Mouse (Mus musculus): ENCODE measurements around the gene Ptar1.

DNA sequence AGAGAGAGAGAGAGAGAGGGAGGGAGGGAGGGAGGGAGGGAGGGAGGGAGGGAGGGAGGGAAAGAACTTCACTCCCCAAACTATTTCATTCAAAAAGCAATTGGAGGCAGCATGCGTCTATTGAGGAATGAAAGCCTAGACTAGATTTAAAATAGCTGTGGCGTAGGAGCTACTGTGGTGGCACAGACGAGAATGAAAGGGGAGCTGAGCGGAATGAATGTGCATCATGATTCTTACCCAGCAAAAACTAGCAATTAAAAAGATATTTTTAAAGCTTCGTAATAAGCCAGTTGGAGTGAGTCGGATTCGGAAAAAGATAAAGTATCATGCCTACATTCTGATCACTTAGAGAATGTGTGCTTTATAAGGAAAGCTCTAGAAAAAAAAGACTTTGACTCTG, 41.9 kb upstream of the Ptar1 start:
- no peak for TF ChIP-seq CTCF (IDR thresholded peaks at IDR 0.05; ENCODE audit: low read depth)
- no peak for TF ChIP-seq EP300 (IDR thresholded peaks at IDR 0.05; ENCODE audit: low read depth)
